Mouse (Mus musculus) myocyte (in vitro differentiated cells): Measurements from ENCODE around the gene Mtif2.

Experiments used
- MYOD1 ChIP-seq, 3 experiments: IDR thresholded peaks; one replicate each; pipeline ENCODE4 v1.6.1; 2011; ENCODE audit warnings: control low read depth in 2 of 3, low read depth in 2 of 3, mild to moderate bottlenecking in 2 of 3, moderate library complexity in 1 of 3; ENCODE audit not compliant: insufficient read length in 2 of 3, control insufficient read depth in 1 of 3
- POLR2A ChIP-seq: IDR thresholded peaks from one replicate; pipeline ENCODE4 v1.6.1; 2011; ENCODE audit warnings: low read depth, mild to moderate bottlenecking, control low read depth, moderate library complexity; ENCODE audit not compliant: insufficient read length
- TCF12 ChIP-seq: IDR thresholded peaks from one replicate; pipeline ENCODE4 v1.6.1; 2011; ENCODE audit warnings: mild to moderate bottlenecking, control low read depth; ENCODE audit not compliant: poor library complexity, insufficient read depth, severe bottlenecking

DNA sequence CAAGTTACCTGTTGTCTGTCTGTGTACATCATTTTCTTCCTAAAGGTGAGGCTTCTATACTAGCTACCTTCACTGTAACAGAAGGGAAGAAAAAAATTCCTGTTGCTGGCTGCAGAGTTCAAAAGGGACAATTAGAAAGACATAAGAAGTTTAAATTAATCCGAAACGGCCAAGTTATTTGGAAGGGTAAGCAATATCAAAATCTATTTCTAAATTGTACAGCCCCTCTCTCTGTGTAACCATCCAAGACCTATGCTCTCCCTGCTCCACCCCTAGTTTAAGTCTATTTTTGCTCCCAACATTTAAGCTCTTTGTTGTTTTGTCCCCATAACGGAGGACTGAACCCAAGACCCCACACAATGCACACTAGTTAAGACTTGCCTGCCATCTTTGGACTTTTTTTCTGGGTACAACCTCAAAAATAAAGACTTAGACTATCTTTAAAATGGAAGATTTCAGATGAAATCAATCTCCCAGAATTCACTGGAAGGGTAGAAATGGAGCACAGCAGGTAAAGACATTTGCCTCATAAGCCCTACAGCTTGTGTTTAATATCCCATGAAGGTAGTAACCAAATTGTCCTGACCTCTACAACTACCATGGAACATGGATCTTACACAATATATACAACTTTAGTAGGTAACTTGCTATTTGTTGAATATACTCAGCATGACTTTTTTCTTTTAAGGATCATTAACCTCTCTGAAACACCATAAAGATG, 18.2 kb downstream of the Mtif2 start:
- TF ChIP-seq TCF12 (no peak), POLR2A (no peak), MYOD1 (IDR thresholded peaks at IDR 0.05; ENCODE audit: control insufficient read depth in 1 of 3, insufficient read length in 2 of 3, low read depth in 2 of 3) (no peak)
